Mouse (Mus musculus): ENCODE results near the gene Ttc9.

- no peak for TF ChIP-seq POLR2A (IDR thresholded peaks at IDR 0.05; ENCODE audit: insufficient read depth, low read depth, low read length)
- TF ChIP-seq CTCF (IDR thresholded peaks at IDR 0.05; ENCODE audit: insufficient read depth, low read depth, low read length): no peak
Observed at GRCm38 (mm10) chr12:81615807-81616206, 15.2 kb upstream of the Ttc9 start.
